Mouse (Mus musculus): ENCODE measurements around the gene Igfbp2. TPM values are rescaled to one million over a fixed set of nuclear protein-coding genes. Genes with fewer than 3 reads are reported as not detected.
A peak's percentile ranks its signal among the peaks of the same experiment; 100 is the strongest.

Igfbp2 gene
- polyA plus RNA-seq, 1 experiment from 2014 or later = 8.7 TPM

GRCm38 (mm10) chr1:72873511-72874286 is 49.4 kb downstream of the Igfbp2 start:
- H3K27me3 ChIP-seq = peaks cover 94% of the 10 kb centered on the region
- WGBS (ENCODE audit: insufficient replicate concordance) = under 1% methylated on average over 43 of the region's 43 CpGs
- H3K9me3 ChIP-seq (replicated peaks) = no peaks in the 10 kb centered on the region
- peaks cover 35% of the 10 kb centered on the region for H3K4me1 ChIP-seq (replicated peaks)
- no peak overlapping the region for H3K9ac ChIP-seq
- H3K4me3 ChIP-seq (replicated peaks) = peak overlapping the region; percentile 20
- H3K27ac ChIP-seq (replicated peaks) = no peak overlapping the region
- H3K4me2 ChIP-seq = peak overlapping the region; percentile 47
- H3K36me3 ChIP-seq (replicated peaks) = no peaks in the 10 kb centered on the region
- ATAC-seq (ENCODE audit: insufficient read depth) = no peak

DNA sequence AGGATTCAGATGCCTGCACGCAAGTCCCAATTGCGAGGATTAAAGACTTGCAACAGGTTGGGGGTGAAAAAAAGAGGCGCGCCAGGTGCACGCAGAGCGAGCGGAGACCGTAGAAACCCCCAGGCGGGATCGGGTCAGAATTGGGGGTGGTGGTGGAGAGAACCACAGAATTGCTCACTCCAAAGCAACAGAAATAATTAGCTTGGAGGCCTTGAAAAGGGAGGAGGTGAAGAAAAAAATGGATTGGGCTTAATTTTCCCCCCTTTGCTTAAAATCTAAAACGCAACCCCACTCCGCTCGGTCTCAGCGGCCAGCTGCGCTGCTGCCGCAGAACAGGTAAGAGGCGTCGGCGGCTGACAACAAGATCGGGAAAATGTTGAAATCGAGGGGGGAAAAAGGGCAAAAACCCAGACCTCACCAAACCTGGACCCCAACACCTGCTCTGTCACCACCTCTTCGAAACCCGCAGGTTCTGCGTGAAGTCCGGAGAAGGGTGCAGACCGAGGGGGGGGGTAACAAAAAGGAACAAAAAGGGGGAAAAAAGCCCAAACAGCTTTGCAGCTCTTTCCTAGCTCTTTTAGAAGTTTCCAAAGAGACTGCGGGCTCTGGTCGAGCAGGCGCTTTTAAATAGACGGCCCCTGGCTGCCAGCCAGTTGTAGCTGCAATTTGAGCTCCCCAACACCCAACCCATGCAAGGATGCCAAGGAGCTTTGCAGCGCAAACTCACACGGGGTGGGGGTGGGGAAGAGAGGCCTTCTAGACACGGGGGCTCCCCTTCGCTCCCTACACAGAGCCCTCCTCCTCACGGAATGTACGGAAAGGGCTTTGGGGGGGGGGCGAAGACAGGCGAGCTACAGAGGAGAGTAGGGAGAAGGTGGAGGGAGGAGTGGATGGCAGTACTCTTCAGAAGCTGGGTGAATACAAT is 50.2 kb downstream of the Igfbp2 start, which contains the start of gene Igfbp5:
Gene Igfbp5 (minus strand): TSS at position 598 of the 925 bp plus-strand sequence.
- Histone ChIP-seq H3K9ac (no peak within 1 kb of the TSS; the same call in 1 of the 2 replicates), H3K4me3 (replicated peaks) (peak within 1 kb of the TSS; percentile 20), H3K27me3 (peaks cover 93% of the 10 kb centered on the region), H3K9me3 (replicated peaks) (no peaks in the 10 kb centered on the region), H3K4me1 (replicated peaks) (peaks cover 35% of the 10 kb centered on the region), H3K27ac (replicated peaks) (no peak within 1 kb of the TSS), H3K36me3 (replicated peaks) (no peaks in the 10 kb centered on the region), H3K4me2 (peak within 1 kb of the TSS; percentile 47)
- ATAC-seq (ENCODE audit: insufficient read depth) = no peak
- 2% methylated on average over 38 of the region's 38 CpGs for WGBS (ENCODE audit: insufficient replicate concordance)

DNA sequence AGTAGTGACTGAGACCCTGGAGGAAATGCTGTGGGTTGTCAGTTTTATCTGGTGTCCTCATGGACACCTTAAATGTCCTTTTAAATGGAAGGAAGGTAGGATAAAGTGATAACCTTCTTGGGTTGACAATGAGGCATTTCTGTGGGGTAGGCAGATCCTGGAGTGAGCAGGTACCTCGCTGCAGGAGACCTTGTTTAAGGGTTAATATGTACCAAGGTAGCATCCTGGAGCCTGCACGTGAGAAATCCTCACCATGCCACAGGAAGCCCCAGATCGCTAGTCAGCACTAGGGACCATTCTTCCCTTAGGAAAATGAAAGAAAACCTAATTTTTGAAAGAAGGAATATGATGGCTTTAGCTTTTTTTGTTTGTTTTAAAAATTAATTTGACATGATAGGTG is 51.4 kb downstream of the Igfbp2 start:
- H3K36me3 ChIP-seq (replicated peaks) = no peaks in the 10 kb centered on the region
- no peaks in the 10 kb centered on the region for H3K9me3 ChIP-seq (replicated peaks)
- peaks cover 84% of the 10 kb centered on the region for H3K27me3 ChIP-seq
- no peak overlapping the region for H3K27ac ChIP-seq (replicated peaks)
- H3K4me2 ChIP-seq = no peak overlapping the region
- 4% methylated on average over 3 of the region's 3 CpGs for WGBS (ENCODE audit: insufficient replicate concordance)
- ATAC-seq (ENCODE audit: insufficient read depth) = no peak
- peaks cover 28% of the 10 kb centered on the region for H3K4me1 ChIP-seq (replicated peaks)
- H3K9ac ChIP-seq = no peak overlapping the region
- no peak overlapping the region for H3K4me3 ChIP-seq (replicated peaks)

DNA sequence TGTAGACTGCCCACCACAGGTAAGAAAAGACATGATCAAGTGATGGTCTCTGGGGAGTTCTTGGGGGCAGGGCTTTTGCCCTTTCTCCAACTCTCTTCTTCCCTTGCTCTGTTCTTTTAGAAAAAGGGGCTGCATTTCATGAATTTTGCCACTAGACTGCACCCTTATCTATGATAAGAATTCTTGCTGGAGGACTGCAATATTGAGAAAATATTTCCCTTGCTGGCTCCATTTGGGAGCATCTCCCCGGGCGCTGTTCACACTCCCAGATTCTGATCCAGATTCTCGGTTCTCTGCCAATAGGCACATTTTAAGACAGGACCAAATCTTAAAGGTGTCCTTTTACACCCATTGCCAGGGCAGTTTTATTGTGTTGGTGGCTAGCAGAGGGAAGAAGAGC is 51.8 kb downstream of the Igfbp2 start:
- H3K4me2 ChIP-seq = no peak overlapping the region
- no peak overlapping the region for H3K27ac ChIP-seq (replicated peaks)
- 53% methylated on average over 3 of the region's 3 CpGs for WGBS (ENCODE audit: insufficient replicate concordance)
- peaks cover 24% of the 10 kb centered on the region for H3K4me1 ChIP-seq (replicated peaks)
- no peak overlapping the region for H3K4me3 ChIP-seq (replicated peaks)
- H3K9me3 ChIP-seq (replicated peaks) = no peaks in the 10 kb centered on the region
- no peaks in the 10 kb centered on the region for H3K36me3 ChIP-seq (replicated peaks)
- H3K9ac ChIP-seq = no peak overlapping the region
- H3K27me3 ChIP-seq = peaks cover 80% of the 10 kb centered on the region
- ATAC-seq (ENCODE audit: insufficient read depth) = no peak

GRCm38 (mm10) chr1:72877892-72878291 is 53.6 kb downstream of the Igfbp2 start:
- Histone ChIP-seq H3K9ac (no peak overlapping the region), H3K27me3 (peaks cover 63% of the 10 kb centered on the region), H3K4me2 (no peak overlapping the region), H3K4me1 (replicated peaks) (peaks cover 14% of the 10 kb centered on the region), H3K27ac (replicated peaks) (no peak overlapping the region), H3K36me3 (replicated peaks) (no peaks in the 10 kb centered on the region), H3K4me3 (replicated peaks) (no peak overlapping the region), H3K9me3 (replicated peaks) (no peaks in the 10 kb centered on the region)
- ATAC-seq (ENCODE audit: insufficient read depth) = no peak
- 4% methylated on average over 3 of the region's 3 CpGs for WGBS (ENCODE audit: insufficient replicate concordance)

GRCm38 (mm10) chr1:72878473-72879318 is 54.4 kb downstream of the Igfbp2 start:
- no peaks in the 10 kb centered on the region for H3K36me3 ChIP-seq (replicated peaks)
- H3K27ac ChIP-seq (replicated peaks) = no peak overlapping the region
- no peak overlapping the region for H3K4me3 ChIP-seq (replicated peaks)
- H3K9me3 ChIP-seq (replicated peaks) = no peaks in the 10 kb centered on the region
- H3K27me3 ChIP-seq = peaks cover 55% of the 10 kb centered on the region
- H3K4me1 ChIP-seq (replicated peaks) = peaks cover 10% of the 10 kb centered on the region
- ATAC-seq (ENCODE audit: insufficient read depth) = no peak
- 51% methylated on average over 25 of the region's 25 CpGs for WGBS (ENCODE audit: insufficient replicate concordance)
- no peak overlapping the region for H3K4me2 ChIP-seq
- no peak overlapping the region for H3K9ac ChIP-seq

GRCm38 (mm10) chr1:72879319-72879634 is 55.0 kb downstream of the Igfbp2 start:
- Histone ChIP-seq H3K4me2 (no peak overlapping the region), H3K4me1 (replicated peaks) (peaks cover 4% of the 10 kb centered on the region; the same call in 1 of the 2 replicates), H3K36me3 (replicated peaks) (no peaks in the 10 kb centered on the region), H3K27me3 (peaks cover 49% of the 10 kb centered on the region), H3K9me3 (replicated peaks) (no peaks in the 10 kb centered on the region), H3K9ac (no peak overlapping the region), H3K4me3 (replicated peaks) (no peak overlapping the region), H3K27ac (replicated peaks) (no peak overlapping the region)
- ATAC-seq (ENCODE audit: insufficient read depth) = no peak
- 32% methylated on average over 4 of the region's 4 CpGs for WGBS (ENCODE audit: insufficient replicate concordance)

- Histone ChIP-seq H3K9me3 (replicated peaks) (no peaks in the 10 kb centered on the region), H3K4me1 (replicated peaks) (no peaks in the 10 kb centered on the region), H3K36me3 (replicated peaks) (no peaks in the 10 kb centered on the region), H3K27me3 (no peaks in the 10 kb centered on the region), H3K9ac (no peak overlapping the region), H3K4me3 (replicated peaks) (no peak overlapping the region), H3K4me2 (no peak overlapping the region), H3K27ac (replicated peaks) (no peak overlapping the region)
- ATAC-seq (ENCODE audit: insufficient read depth) = no peak
- 64% methylated on average over 11 of the region's 11 CpGs for WGBS (ENCODE audit: insufficient replicate concordance)
Observed at GRCm38 (mm10) chr1:72885111-72885818, 61.0 kb downstream of the Igfbp2 start.

DNA sequence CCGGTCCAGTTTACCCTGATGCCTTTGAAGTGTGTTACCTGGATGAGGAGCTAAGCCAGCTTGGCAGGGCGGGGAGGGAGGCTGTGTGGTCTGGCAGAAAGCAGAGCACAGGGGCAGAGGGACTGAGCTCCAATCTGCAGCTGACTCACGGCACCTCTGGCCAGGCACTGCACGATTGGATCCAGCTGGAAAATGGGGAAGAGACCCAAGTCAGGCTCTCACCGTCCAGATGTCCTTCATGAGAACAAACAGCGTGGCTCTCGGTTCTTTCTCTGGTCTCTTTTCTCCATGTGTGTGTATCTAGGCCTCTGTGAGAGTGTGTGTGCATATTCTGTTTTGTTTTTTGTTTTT is 61.5 kb downstream of the Igfbp2 start:
- ATAC-seq (ENCODE audit: insufficient read depth) = no peak
- WGBS (ENCODE audit: insufficient replicate concordance) = 62% methylated on average over 7 of the region's 7 CpGs

DNA sequence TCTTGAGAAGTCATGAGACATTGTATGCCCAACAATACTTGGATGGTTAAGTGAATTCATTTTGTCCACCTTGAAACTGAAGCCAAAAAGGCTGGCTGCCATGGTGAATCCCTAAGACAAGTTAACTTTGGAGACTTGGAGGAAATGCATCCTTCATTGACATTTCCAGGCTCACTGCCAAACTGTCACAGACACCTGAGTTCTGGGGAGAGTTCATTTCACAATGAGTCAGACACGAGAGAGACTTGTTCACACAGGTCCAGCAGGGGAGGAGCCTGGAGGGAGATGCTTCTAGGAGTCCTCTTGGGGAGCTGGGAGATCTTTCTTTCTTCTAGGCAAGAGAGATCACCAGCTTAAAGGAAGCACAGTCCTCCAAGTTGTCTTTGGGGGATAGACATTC is 63.6 kb downstream of the Igfbp2 start:
- H3K27ac ChIP-seq (replicated peaks) = no peak overlapping the region
- H3K4me2 ChIP-seq = no peak overlapping the region
- ATAC-seq (ENCODE audit: insufficient read depth) = no peak
- H3K36me3 ChIP-seq (replicated peaks) = no peaks in the 10 kb centered on the region
- 21% methylated on average over 1 of the region's 1 CpGs for WGBS (ENCODE audit: insufficient replicate concordance)
- no peaks in the 10 kb centered on the region for H3K27me3 ChIP-seq
- H3K4me1 ChIP-seq (replicated peaks) = no peaks in the 10 kb centered on the region
- no peak overlapping the region for H3K4me3 ChIP-seq (replicated peaks)
- H3K9ac ChIP-seq = no peak overlapping the region
- no peaks in the 10 kb centered on the region for H3K9me3 ChIP-seq (replicated peaks)

More for the DNA sequence above, 61.5 kb downstream of the Igfbp2 start:
- Histone ChIP-seq H3K27me3 (no peaks in the 10 kb centered on the region), H3K4me3 (replicated peaks) (no peak overlapping the region), H3K27ac (replicated peaks) (no peak overlapping the region), H3K36me3 (replicated peaks) (no peaks in the 10 kb centered on the region), H3K9me3 (replicated peaks) (no peaks in the 10 kb centered on the region), H3K4me2 (no peak overlapping the region), H3K9ac (no peak overlapping the region), H3K4me1 (replicated peaks) (no peaks in the 10 kb centered on the region)
